Mouse (Mus musculus) lung, adult 18-20 months (tissue): ENCODE measurements around the gene Sec22c.

Source experiments
- DNase-seq, 2 experiments: peaks; one replicate each; pipeline ENCODE4 v3.0.0; 2022; ENCODE audit warnings: mixed read lengths in 2 of 2

Sec22c gene

GRCm38 (mm10) chr9:121644855-121645254 lies 60.4 kb downstream of the Sec22c start:
- DNase-seq: peak in 1 of 2 experiments; percentile 28

DNA sequence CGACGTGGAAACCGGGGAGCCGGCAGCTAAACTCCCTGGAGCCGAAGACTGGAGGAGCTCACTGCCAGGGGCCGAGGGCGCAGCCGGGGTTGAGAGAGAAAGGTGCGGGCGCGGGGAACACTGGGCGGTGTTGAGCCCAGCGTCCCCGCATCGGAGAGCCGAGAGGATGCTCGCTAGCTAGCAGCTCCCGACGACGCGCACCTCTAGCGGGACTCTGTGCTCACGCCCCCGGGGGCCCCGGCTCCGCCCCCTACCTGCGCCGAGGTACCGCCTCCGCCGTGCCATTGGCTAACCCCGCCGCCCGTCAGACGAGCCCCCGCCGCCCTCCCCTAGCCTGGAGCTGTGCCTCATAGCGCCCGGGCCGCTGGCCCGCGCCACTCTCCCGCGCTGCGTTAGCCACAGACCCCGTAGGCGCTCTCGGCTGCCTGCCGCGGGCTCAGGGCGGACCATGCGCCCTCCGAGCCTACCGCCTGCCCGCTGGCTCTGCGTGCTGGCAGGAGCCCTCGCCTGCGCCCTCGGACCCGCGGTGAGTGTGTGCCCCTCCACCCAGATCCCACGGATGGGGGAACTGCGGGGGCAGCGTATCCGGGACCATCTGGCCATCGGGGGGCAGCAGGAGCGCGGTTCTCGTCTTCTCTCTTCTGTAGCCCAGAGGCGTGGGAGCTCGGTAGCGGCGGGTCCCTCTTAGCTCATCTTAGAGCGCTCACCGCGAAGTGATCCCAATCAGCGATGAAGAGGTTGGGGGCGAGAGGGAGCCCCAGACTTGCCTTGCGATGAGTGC lies 62.7 kb downstream of the Sec22c start, which contains the start of gene Vipr1:
Vipr1 (plus strand) TSS at position 316 of the 781 bp plus-strand sequence.
- DNase-seq: peak; percentile 86 to 87

DNA sequence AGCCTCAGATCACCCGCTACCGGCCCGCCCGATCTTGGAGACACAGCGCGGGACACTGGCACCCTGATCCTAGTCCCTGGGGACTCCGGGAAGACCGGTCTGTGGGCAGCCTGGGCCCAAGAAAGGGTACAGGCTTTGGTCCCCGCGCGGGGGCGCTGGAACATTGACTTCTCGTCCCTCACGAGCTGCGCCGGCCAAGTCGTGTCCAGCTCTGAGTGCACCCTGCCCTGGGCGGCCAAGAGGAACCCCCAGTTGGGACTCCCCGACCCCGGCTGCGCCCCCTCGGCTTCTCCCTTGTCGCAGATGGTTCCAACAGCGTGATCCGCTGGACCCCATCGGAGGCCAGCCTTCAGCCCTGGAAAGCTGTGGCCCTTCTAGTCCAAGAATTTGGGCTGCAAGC lies 63.3 kb downstream of the Sec22c start, which contains the start of gene Lyzl4:
Lyzl4 (minus strand) TSS at position 96 of the 400 bp plus-strand sequence.
- DNase-seq: peak; percentile 84 to 89

DNA sequence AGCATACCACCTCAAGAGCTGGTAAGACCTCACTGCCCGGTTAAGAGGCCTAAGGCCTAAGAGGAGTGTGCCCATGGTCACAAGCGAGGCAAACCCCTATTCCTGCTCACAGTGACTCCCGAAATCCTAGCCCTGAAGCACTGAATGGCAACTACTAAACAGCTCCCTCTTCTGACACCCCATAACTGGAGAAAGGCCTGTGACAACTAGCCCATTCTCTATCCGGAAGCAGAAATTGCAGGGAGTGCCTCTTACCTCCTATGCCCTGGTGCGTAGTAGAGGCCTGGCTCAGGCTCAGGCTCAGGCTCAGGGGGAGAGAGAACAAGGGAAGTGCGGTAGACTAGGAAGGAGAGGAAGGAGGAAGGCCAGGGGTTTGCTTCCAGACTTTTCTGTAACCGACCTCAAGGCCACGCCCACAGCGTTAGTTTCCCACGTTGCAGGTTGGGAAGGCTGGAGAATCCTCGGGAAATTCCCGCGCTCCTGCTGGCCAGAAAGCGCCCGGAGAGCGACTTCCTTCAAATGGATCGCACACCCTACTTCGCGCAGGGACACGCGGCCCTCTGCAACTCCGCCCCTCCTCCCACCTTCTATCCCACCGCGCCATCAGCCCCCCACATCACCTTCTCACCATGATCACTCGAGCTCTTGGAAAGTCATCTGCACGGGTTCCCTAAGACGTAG lies 63.9 kb downstream of the Sec22c start:
- peak; percentile 52 to 54 for DNase-seq

GRCm38 (mm10) chr9:121639790-121640189 lies 65.5 kb downstream of the Sec22c start:
- no peak for DNase-seq

DNA sequence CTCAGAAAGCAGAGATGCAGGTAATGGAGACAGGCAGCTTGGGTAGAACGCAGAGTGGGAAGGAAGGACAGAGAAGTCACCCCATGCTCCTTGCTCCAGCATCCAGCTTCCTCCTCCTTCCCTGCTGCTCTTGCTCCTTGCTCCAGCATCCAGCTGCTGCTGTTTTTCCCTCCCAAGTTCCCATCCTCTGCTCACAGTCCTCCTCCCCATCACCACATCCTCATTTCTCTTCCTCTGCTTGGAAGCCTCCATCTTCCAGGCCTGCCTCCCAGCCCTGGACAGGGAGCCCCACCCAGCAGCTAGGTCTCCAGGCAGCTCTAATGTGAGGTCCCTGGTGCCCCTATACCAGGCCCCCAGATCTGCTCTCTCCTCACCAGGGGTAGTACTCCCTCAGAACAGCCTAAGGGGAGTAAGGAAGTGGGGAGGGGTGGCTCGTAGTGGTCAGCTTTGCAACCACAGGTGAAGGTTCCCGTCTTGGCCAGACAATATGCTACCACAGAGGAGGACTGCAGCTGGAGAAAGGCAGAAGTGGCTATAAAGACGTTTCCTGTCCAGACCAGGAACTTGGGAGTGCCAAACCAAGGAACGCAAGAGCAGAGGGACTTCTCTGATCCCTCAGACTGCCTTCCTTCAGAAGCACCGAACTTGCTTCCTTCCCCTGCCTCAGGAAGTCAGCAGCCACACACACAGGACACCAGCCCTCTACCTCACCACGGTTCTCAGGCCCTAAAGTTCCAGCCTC lies 69.3 kb downstream of the Sec22c start:
- no peak for DNase-seq

GRCm38 (mm10) chr9:121633306-121633705 lies 72.0 kb downstream of the Sec22c start:
- peak; percentile 52 to 68 for DNase-seq

DNA sequence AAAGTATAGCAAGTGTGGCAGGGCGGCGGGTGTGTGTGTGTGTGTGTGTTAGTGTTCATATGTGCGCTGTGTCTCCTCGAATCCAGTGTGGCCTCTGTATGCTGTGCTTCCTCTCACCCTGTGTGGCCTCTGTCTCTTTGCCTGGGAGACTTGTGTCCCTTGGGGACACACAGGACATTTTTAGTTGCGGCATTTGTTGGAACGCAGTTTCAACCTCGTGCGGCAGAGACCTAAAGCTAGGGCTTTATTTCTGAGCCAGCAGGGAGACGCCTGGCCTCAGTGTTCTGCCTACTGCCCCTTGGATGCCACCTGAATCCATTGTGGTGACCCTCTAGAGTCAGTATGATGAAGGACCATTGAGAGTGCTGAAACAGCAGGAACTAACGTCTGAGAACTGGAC lies 72.4 kb downstream of the Sec22c start:
- no peak for DNase-seq

DNA sequence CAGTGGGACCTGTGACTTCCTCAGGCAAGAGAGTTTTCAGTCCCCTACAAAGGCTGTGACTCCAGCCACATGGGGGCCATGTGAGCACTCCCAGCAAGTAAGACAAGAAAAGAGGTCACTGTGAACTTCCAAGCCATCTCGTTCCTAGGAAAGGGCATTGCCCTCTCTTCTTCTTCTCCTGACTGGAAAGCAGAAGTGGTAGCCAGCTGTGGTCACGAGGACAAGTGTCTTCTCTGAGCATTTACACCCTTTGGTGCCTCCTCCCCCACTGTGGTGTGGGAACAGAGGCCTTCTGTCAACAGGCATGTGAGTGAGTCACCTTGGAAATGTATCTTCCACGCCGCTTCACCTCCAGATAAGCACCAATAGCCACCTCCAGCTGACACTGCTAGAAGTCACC lies 73.3 kb downstream of the Sec22c start:
- DNase-seq: peak; percentile 50 to 52

GRCm38 (mm10) chr9:121630627-121631026 lies 74.7 kb downstream of the Sec22c start:
- no peak for DNase-seq
